Mouse (Mus musculus) ovary, postnatal 10 days (tissue): ENCODE measurements around the gene Cacna2d2.

Experiments used
- DNase-seq: peaks from one replicate; pipeline ENCODE4 v3.0.0; 2022; ENCODE audit warnings: low spot score

Cacna2d2 gene

GRCm38 (mm10) chr9:107403116-107403515 lies 3.7 kb downstream of the Cacna2d2 start:
- DNase-seq = no peak

GRCm38 (mm10) chr9:107409449-107409848 lies 10.0 kb downstream of the Cacna2d2 start:
- no peak for DNase-seq

- no peak for DNase-seq
Measured at GRCm38 (mm10) chr9:107417106-107417505, 17.7 kb downstream of the Cacna2d2 start.

- DNase-seq = no peak
Measured at GRCm38 (mm10) chr9:107419491-107420244, 20.3 kb downstream of the Cacna2d2 start.

- no peak for DNase-seq
Measured at GRCm38 (mm10) chr9:107420898-107421297, 21.5 kb downstream of the Cacna2d2 start.

GRCm38 (mm10) chr9:107422878-107423277 lies 23.5 kb downstream of the Cacna2d2 start:
- DNase-seq = no peak

- no peak for DNase-seq
Measured at GRCm38 (mm10) chr9:107424485-107425175, 25.2 kb downstream of the Cacna2d2 start.

- no peak for DNase-seq
Measured at GRCm38 (mm10) chr9:107427876-107428275, 28.5 kb downstream of the Cacna2d2 start.

GRCm38 (mm10) chr9:107428451-107429186 lies 29.2 kb downstream of the Cacna2d2 start:
- DNase-seq = no peak

- no peak for DNase-seq
Measured at GRCm38 (mm10) chr9:107430445-107430844, 31.0 kb downstream of the Cacna2d2 start.

- DNase-seq = no peak
Measured at GRCm38 (mm10) chr9:107432546-107432945, 33.1 kb downstream of the Cacna2d2 start.

GRCm38 (mm10) chr9:107434851-107435250 lies 35.4 kb downstream of the Cacna2d2 start:
- DNase-seq = no peak

- DNase-seq = no peak
Measured at GRCm38 (mm10) chr9:107435285-107435684, 35.9 kb downstream of the Cacna2d2 start.

- DNase-seq = no peak
Measured at GRCm38 (mm10) chr9:107442891-107443290, 43.5 kb downstream of the Cacna2d2 start.

- no peak for DNase-seq
Measured at GRCm38 (mm10) chr9:107443324-107443723, 43.9 kb downstream of the Cacna2d2 start.

- DNase-seq = no peak
Measured at GRCm38 (mm10) chr9:107445011-107445471, 45.6 kb downstream of the Cacna2d2 start.

- no peak for DNase-seq
Measured at GRCm38 (mm10) chr9:107448805-107449517, 49.5 kb downstream of the Cacna2d2 start.

- no peak for DNase-seq
Measured at GRCm38 (mm10) chr9:107451400-107451799, 52.0 kb downstream of the Cacna2d2 start.

GRCm38 (mm10) chr9:107451891-107452521 lies 52.6 kb downstream of the Cacna2d2 start:
- DNase-seq = no peak

GRCm38 (mm10) chr9:107452552-107452951 lies 53.1 kb downstream of the Cacna2d2 start:
- DNase-seq = no peak

- DNase-seq = no peak
Measured at GRCm38 (mm10) chr9:107453151-107453550, 53.7 kb downstream of the Cacna2d2 start.
